Mouse (Mus musculus) stomach, embryonic 14.5 days (tissue): ENCODE data around the gene Hes6. TPM values are rescaled to one million over a fixed set of nuclear protein-coding genes. Genes with fewer than 3 reads are reported as not detected.

ENCODE experiments used
- ATAC-seq: fragments of 200-750 bp; cut with Nextera tagmentation; 2 replicates; pipeline ENCODE4 v1.8.0; 2017; ENCODE audit warnings: low read depth, moderate TSS enrichment; ENCODE audit not compliant: insufficient number of reproducible peaks, insufficient read depth, low FRiP score
- H3K27ac ChIP-seq: fragments of 300-500 bp; sonication (generic); 2 replicates; pipeline ENCODE4 v1.5.1; 2014; ENCODE audit warnings: mild to moderate bottlenecking, low read length, moderate library complexity, mixed read lengths
- H3K27me3 ChIP-seq: fragments of 300-500 bp; sonication (generic); 2 replicates; pipeline ENCODE4 v1.6.1; 2014; ENCODE audit warnings: low read length, control low read depth, mixed read lengths; ENCODE audit not compliant: control insufficient read depth, insufficient read depth
- H3K36me3 ChIP-seq: fragments of 300-500 bp; sonication (generic); 2 replicates; pipeline ENCODE4 v1.6.1; 2014; ENCODE audit warnings: mild to moderate bottlenecking, control low read depth, low read length, moderate library complexity, mixed read lengths; ENCODE audit not compliant: control insufficient read depth, insufficient read depth
- H3K4me1 ChIP-seq: fragments of 300-500 bp; sonication (generic); 2 replicates; pipeline ENCODE4 v1.6.1; 2014; ENCODE audit warnings: low read length, control low read depth, mixed read lengths; ENCODE audit not compliant: control insufficient read depth, insufficient read depth
- H3K4me2 ChIP-seq: fragments of 300-500 bp; sonication (generic); replicated peaks from 2 replicates; pipeline ENCODE4 v1.6.1; 2014; ENCODE audit warnings: low read depth, low read length, control low read depth
- H3K4me3 ChIP-seq: fragments of 300-500 bp; sonication (generic); 2 replicates; pipeline ENCODE4 v1.5.1; 2014; ENCODE audit warnings: low read depth, low read length, control low read depth
- H3K9ac ChIP-seq: fragments of 300-500 bp; sonication (generic); replicated peaks from 2 replicates; pipeline ENCODE4 v1.6.1; 2014; ENCODE audit warnings: low read depth, mild to moderate bottlenecking, control low read depth, low read length, moderate library complexity, mixed read lengths
- H3K9me3 ChIP-seq: fragments of 300-500 bp; sonication (generic); 2 replicates; pipeline ENCODE4 v1.6.1; 2016; ENCODE audit warnings: low read depth, low read length, control low read depth; ENCODE audit not compliant: control insufficient read depth
- WGBS: fragments of 180-500 bp; shearing (Covaris S2); extraction: QIAGEN DNeasy Blood & Tissue Kit; methylation state at CpG from one replicate; pipeline ENCODE4 v1.1.7; 2014; 5-methylcytosine and 5-hydroxymethylcytosine counted together
- polyA plus RNA-seq: library from polyadenylated mRNA; unstranded; fragments of >200 nt; fragmentation: Nextera tagmentation; extraction: Ambion mirVana; gene quantifications from 2 replicates; pipeline ENCODE4 v1.2.1, GENCODE M21; 2014

Gene Hes6
- polyA plus RNA-seq: 65.7 and 78.1 TPM in 2 replicates

DNA sequence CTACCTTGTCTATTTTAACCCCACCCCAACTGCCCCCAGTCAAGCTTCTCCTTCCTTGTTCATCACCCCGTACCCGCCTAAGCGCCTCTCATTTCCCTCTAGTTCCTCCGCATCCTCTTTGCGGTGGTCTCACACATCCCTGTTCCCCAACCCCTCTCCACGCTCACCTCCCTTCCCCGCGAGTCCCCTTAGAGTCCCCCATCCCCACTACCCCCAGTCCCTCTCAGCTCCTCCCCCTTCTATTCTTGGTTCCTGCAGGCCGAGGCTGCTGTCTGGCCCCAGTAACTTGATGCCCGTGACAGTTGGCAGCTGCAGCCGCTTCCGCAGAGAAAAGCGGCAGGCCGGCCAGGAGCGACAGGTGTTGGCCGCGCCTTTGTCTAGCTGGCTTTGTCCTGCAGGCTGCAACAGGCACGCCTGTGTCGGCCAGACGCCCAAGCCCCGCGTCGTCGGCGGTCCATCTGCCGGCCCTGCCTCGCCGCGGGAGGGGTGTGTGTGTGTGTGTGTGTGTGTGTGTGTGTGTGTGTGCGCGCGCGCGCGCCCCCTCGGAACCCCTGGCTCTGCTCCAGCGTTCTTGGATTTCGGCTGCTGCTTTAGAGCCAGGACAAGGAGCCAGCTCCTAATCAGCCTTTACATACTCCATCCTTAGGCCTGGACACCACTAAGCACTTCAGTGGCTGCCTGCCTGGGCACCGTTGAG, at the start of gene Hes6:
Hes6 (minus strand) TSS at position 141 of the 697 bp plus-strand sequence.
- H3K4me2 ChIP-seq: peak within 1 kb of the TSS; percentile 97
- H3K36me3 ChIP-seq: 0 out of 2 replicates have a peak, but pooled peaks cover 3% of the 10 kb centered on the region
- peak within 1 kb of the TSS; percentile 77 for H3K4me3 ChIP-seq
- peak within 1 kb of the TSS; percentile 74 for H3K9ac ChIP-seq
- 1% methylated on average over 37 of the region's 39 CpGs for WGBS
- peaks cover 27% of the 10 kb centered on the region for H3K4me1 ChIP-seq
- peak; percentile 33; the same call in 1 of the 2 replicates for ATAC-seq
- peak within 1 kb of the TSS; percentile 91 for H3K27ac ChIP-seq
- no peaks in the 10 kb centered on the region for H3K9me3 ChIP-seq
- no peaks in the 10 kb centered on the region for H3K27me3 ChIP-seq

DNA sequence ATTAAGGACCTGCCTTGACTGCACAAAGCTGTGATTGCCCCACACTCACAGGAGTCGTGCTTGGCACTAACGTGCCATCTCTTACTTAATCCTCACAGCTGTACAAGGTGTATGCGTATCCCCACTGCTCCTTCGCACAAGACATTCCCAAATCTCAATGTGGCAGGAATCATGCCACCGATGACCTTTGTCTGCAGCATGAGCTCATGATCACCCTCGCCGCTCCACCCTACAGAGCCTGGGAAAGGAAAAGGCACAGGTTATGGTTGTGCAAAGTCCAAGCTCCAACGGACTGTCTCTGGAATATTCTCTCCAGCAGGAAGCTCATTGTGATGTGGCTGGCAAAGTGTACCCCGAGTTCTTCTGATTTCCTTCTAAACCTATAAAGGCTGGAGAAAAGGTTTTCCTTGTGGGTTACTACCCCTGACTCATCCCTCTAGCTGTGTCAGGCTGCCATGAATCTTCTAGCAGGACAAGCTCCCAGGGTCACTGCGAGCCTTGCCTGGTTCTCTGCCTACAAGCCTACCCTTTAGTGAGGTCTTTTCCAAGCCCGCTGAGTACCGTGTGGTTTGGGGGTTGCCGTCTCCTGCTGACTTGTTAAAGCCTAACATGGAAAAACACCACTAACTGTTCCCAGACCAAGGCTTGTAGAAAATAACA, 49.6 kb upstream of the Hes6 start:
- H3K4me2 ChIP-seq: no peak overlapping the region
- no peak overlapping the region for H3K9ac ChIP-seq
- no peaks in the 10 kb centered on the region for H3K9me3 ChIP-seq
- WGBS: 88% methylated on average over 13 of the region's 13 CpGs
- no peaks in the 10 kb centered on the region for H3K36me3 ChIP-seq
- no peak overlapping the region for H3K27ac ChIP-seq
- H3K4me1 ChIP-seq: no peaks in the 10 kb centered on the region
- ATAC-seq: no peak
- no peak overlapping the region for H3K4me3 ChIP-seq
- H3K27me3 ChIP-seq: no peaks in the 10 kb centered on the region

DNA sequence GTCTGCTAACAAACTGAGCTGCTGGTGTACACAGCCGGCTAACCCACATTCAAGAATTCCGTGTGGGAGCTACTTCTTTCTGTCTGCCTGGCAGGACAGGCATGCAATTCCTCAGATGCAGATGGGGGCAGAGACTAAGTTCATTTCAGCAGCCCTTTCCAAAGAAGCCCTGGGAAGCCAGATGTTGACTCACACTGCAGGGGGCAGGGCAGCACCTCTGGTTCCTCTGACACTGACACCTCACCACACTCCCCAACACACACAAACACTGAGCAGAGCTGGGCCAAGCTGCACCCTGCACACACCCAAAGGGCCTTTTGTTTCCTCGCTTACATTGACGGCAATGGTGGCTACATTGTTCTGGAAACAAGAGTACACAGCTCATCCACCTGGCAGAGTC, 46.7 kb upstream of the Hes6 start:
- Histone ChIP-seq H3K36me3 (no peaks in the 10 kb centered on the region), H3K27me3 (no peaks in the 10 kb centered on the region), H3K4me2 (no peak overlapping the region), H3K9me3 (no peaks in the 10 kb centered on the region), H3K4me1 (peaks cover 22% of the 10 kb centered on the region), H3K4me3 (no peak overlapping the region), H3K27ac (no peak overlapping the region), H3K9ac (no peak overlapping the region)
- WGBS: 34% methylated on average over 4 of the region's 4 CpGs
- no peak for ATAC-seq

DNA sequence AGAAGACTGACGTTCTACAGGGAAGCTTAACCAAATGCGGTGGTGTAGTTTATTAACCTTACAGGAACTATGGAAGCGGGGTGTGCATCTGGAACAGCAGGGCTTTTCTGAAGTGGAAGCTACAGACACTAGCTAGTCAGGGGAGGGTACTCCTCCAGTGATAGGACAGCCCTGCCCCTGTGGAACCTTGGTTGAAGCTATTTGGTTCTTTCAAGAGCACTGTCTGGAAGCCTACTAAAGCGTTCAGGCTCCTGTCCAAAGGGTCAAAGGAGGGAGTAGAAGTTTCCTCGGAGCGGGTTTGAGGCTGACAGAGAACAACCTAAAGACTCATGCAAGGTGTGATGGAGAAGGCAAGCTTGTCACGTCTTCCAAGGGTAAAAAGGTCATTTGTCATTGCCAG, 46.2 kb upstream of the Hes6 start:
- H3K4me3 ChIP-seq: peak overlapping the region; percentile 68; the same call in 1 of the 2 replicates
- H3K9ac ChIP-seq: no peak overlapping the region
- H3K36me3 ChIP-seq: no peaks in the 10 kb centered on the region
- H3K27me3 ChIP-seq: no peaks in the 10 kb centered on the region
- WGBS: 31% methylated on average over 7 of the region's 7 CpGs
- peaks cover 27% of the 10 kb centered on the region for H3K4me1 ChIP-seq
- H3K9me3 ChIP-seq: no peaks in the 10 kb centered on the region
- H3K4me2 ChIP-seq: peak overlapping the region; percentile 73
- ATAC-seq: no peak
- H3K27ac ChIP-seq: no peak overlapping the region

DNA sequence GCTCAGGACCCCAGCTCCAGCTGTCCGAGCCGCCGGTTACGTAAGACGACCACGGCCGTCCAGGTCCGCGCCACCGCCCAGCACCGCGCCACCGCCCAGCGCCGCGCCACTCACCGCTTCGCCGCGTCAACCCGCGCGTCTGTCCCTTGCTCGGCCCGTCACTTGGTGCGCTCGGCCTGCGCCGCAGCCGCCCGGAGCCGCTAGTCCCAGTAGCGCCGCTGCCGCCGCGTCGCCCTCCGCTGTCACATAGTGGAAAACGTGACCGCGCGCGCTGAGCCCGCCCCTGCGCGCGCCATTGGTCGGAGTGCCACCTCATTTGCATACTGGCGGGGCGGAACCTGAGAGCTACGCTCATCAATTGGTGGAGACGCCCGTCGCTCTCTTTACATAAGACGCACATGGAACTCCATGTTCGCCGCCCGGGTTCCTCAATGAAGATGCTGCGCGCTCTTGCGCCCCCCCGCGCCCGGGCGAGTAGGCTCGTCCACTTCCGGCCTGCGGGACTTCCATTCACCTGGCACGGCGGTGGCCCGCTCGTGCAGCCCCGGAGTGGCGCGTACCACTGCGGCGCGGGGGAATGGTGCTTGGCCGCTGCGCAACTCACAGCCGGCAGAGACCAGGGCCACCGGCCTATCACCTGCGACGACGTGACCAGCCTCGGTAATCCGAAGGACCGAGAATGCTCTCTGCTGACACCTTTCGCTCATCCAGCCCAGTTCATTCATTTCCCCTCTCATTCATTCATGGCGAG, 45.4 kb upstream of the Hes6 start, which contains the start of gene Per2:
Per2 (minus strand) TSS at position 266 of the 751 bp plus-strand sequence.
- H3K27ac ChIP-seq: peak within 1 kb of the TSS; percentile 97
- H3K4me2 ChIP-seq: peak within 1 kb of the TSS; percentile 73
- no peaks in the 10 kb centered on the region for H3K27me3 ChIP-seq
- peak within 1 kb of the TSS; percentile 45; the same call in 1 of the 2 replicates for H3K9ac ChIP-seq
- peaks cover 36% of the 10 kb centered on the region for H3K4me1 ChIP-seq
- H3K9me3 ChIP-seq: no peaks in the 10 kb centered on the region
- ATAC-seq: peak; percentile 95
- H3K4me3 ChIP-seq: peak within 1 kb of the TSS; percentile 68
- WGBS: under 1% methylated on average over 91 of the region's 91 CpGs
- no peaks in the 10 kb centered on the region for H3K36me3 ChIP-seq

DNA sequence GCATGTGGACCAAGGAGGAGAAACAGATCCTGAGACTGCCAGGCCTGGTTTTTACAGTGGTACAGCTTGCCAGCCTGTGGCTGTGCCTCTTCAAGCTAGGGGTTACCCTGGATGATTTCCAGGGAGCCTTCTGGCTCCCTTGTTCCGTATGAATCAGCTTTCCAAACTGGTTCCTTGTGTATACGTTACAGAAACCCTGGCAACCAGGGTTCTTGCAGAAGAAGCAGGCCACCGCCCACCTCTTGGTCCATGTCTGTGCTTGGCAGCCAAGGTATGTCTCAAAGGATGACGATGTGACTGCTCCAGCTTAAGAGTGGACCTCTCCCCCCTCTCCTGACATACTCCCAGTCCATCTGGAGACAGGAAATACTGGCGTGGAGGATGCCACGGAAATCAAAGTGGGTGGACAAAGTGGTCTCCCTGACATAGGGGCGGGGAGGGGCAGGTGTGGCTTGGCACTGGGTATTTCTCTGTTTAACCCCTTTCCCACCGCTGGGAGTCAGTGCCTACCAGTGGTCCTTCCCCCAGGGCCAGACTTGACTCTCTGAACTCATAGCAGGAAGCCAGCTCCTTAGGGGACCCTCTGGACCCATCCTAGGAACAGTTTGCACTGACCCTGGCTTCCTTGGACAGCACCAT, 44.5 kb upstream of the Hes6 start:
- Histone ChIP-seq H3K4me1 (peaks cover 42% of the 10 kb centered on the region), H3K36me3 (no peaks in the 10 kb centered on the region), H3K27me3 (no peaks in the 10 kb centered on the region)

DNA sequence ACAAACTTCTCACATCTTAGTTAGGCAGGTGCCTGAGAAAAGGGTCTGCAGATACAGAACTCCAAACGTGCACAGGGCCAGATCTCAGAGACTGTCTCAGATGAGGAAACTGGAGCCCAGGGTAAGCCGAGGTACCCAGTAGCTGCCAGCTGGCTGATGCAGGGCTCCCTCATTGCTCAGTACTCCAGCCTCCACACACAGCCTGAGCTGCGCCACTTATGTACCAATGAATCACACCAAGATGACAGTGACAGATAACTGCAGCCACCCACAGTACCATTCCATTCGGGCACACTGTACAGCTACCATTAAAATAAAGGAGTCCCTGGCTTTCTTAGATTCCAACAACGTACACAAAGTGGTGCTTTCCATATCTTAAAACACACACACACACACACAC, 43.9 kb upstream of the Hes6 start:
- peak overlapping the region; percentile 73 for H3K4me2 ChIP-seq
- WGBS: 14% methylated on average over 5 of the region's 5 CpGs
- H3K36me3 ChIP-seq: no peaks in the 10 kb centered on the region
- H3K4me3 ChIP-seq: peak overlapping the region; percentile 68; the same call in 1 of the 2 replicates
- peak overlapping the region; percentile 97 for H3K27ac ChIP-seq
- H3K9me3 ChIP-seq: no peaks in the 10 kb centered on the region
- H3K4me1 ChIP-seq: peaks cover 42% of the 10 kb centered on the region
- no peaks in the 10 kb centered on the region for H3K27me3 ChIP-seq
- H3K9ac ChIP-seq: no peak overlapping the region
- ATAC-seq: no peak

More for the DNA sequence above, 44.5 kb upstream of the Hes6 start:
- H3K9ac ChIP-seq: peak overlapping the region; percentile 45; the same call in 1 of the 2 replicates
- no peaks in the 10 kb centered on the region for H3K9me3 ChIP-seq
- WGBS: 7% methylated on average over 8 of the region's 8 CpGs
- H3K4me2 ChIP-seq: peak overlapping the region; percentile 73
- no peak for ATAC-seq
- peak overlapping the region; percentile 68 for H3K4me3 ChIP-seq
- H3K27ac ChIP-seq: peak overlapping the region; percentile 97

DNA sequence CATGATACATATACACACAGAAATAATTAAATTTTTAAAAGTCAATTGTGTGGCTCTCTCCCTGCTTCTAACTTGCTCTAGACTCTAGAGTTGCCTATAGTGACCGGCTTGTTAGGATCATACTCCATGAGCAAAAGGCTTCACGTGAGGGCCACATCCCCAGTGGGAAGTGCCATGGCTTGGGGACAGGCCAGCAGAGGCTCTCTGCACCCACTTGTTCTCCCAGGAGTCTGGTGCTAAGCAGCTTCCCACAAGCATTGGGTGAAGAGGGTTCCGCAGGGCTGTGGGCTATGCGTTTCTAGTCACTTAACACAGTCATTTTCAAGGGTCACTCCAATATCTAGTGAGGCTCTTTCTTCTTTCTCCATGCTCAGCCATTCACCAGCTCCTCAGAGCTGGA, 43.3 kb upstream of the Hes6 start:
- no peaks in the 10 kb centered on the region for H3K36me3 ChIP-seq
- H3K27ac ChIP-seq: peak overlapping the region; percentile 97
- WGBS: 81% methylated on average over 4 of the region's 4 CpGs
- no peaks in the 10 kb centered on the region for H3K9me3 ChIP-seq
- H3K9ac ChIP-seq: no peak overlapping the region
- no peak for ATAC-seq
- no peak overlapping the region for H3K4me3 ChIP-seq
- H3K4me1 ChIP-seq: peaks cover 42% of the 10 kb centered on the region
- H3K4me2 ChIP-seq: peak overlapping the region; percentile 73
- no peaks in the 10 kb centered on the region for H3K27me3 ChIP-seq
